Mouse (Mus musculus) lung, postnatal 0 days (tissue): Measurements from ENCODE around the gene Prmt3.

Source experiments
- CTCF ChIP-seq: IDR thresholded peaks from 2 replicates; pipeline ENCODE4 v1.5.1; 2016; ENCODE audit warnings: antibody characterized with exemption, mild to moderate bottlenecking
- EP300 ChIP-seq: IDR thresholded peaks from 2 replicates; pipeline ENCODE4 v1.6.1; 2016; ENCODE audit warnings: antibody characterized with exemption, mild to moderate bottlenecking, control low read depth

- TF ChIP-seq CTCF = no peak
- no peak for TF ChIP-seq EP300
Observed at GRCm38 (mm10) chr7:49768509-49768908, 9.6 kb upstream of the Prmt3 start.
